Mouse (Mus musculus) neural tube, embryonic 12.5 days (tissue): ENCODE results near the gene 4931414P19Rik. TPM values are rescaled to one million over a fixed set of nuclear protein-coding genes. Genes with fewer than 3 reads are reported as not detected.

ENCODE experiments used
- ATAC-seq: fragments of 200-750 bp; cut with Nextera tagmentation; 2 replicates; pipeline ENCODE4 v1.8.0; 2017; ENCODE audit warnings: low read depth, mild to moderate bottlenecking, moderate TSS enrichment, moderate library complexity; ENCODE audit not compliant: low FRiP score
- H3K27ac ChIP-seq: fragments of 300-500 bp; sonication (generic); 2 replicates; pipeline ENCODE4 v1.5.1; 2016
- H3K27me3 ChIP-seq: fragments of 300-500 bp; sonication (generic); replicated peaks from 2 replicates; pipeline ENCODE4 v1.6.1; 2016; ENCODE audit warnings: mild to moderate bottlenecking
- H3K36me3 ChIP-seq: fragments of 300-500 bp; sonication (generic); 2 replicates; pipeline ENCODE4 v1.6.1; 2016; ENCODE audit warnings: mild to moderate bottlenecking
- H3K4me1 ChIP-seq: fragments of 300-500 bp; sonication (generic); 2 replicates; pipeline ENCODE4 v1.6.1; 2016
- H3K4me2 ChIP-seq: fragments of 300-500 bp; sonication (generic); replicated peaks from 2 replicates; pipeline ENCODE4 v1.6.1; 2016; ENCODE audit warnings: mild to moderate bottlenecking
- H3K4me3 ChIP-seq: fragments of 300-500 bp; sonication (generic); 2 replicates; pipeline ENCODE4 v1.5.1; 2016
- H3K9ac ChIP-seq: fragments of 300-500 bp; sonication (generic); 2 replicates; pipeline ENCODE4 v1.6.1; 2016; ENCODE audit warnings: mild to moderate bottlenecking
- H3K9me3 ChIP-seq: fragments of 300-500 bp; sonication (generic); 2 replicates; pipeline ENCODE4 v1.6.1; 2016; ENCODE audit warnings: mild to moderate bottlenecking
- WGBS: fragments of 180-500 bp; shearing (Covaris S2); methylation state at CpG from one replicate; pipeline ENCODE4 v1.1.7; 2016; 5-methylcytosine and 5-hydroxymethylcytosine counted together
- microRNA counts: library from miRNA; unstranded; fragments of <30 nt; microRNA quantifications from one replicate; lab custom pipeline; 2017
- microRNA-seq: library from miRNA; unstranded; fragments of <30 nt; microRNA quantifications from one replicate; pipeline ENCODE4, GENCODE M21; 2017
- polyA plus RNA-seq: library from polyadenylated mRNA; unstranded; fragments of >200 nt; fragmentation: Nextera tagmentation; extraction: Ambion mirVana; gene quantifications from 2 replicates; pipeline ENCODE4 v1.2.1, GENCODE M21; 2016

4931414P19Rik gene
- polyA plus RNA-seq, 1 experiment from 2014 or later, result 8.6 TPM

GRCm38 (mm10) chr14:54560527-54561242 lies 45.1 kb downstream of the 4931414P19Rik start:
- H3K27ac ChIP-seq, result no peak overlapping the region
- 89% methylated on average over 14 of the region's 14 CpGs for WGBS

GRCm38 (mm10) chr14:54557330-54557729 lies 48.5 kb downstream of the 4931414P19Rik start:
- Histone ChIP-seq H3K4me2 (no peak overlapping the region), H3K4me1 (peaks cover 8% of the 10 kb centered on the region; the same call in 1 of the 2 replicates), H3K27ac (no peak overlapping the region), H3K9ac (no peak overlapping the region), H3K36me3 (no peaks in the 10 kb centered on the region), H3K27me3 (no peaks in the 10 kb centered on the region), H3K9me3 (no peaks in the 10 kb centered on the region), H3K4me3 (no peak overlapping the region)
- no peak for ATAC-seq
- WGBS, result 87% methylated on average over 8 of the region's 8 CpGs

More at GRCm38 (mm10) chr14:54560527-54561242, 45.1 kb downstream of the 4931414P19Rik start:
- Histone ChIP-seq H3K4me1 (no peaks in the 10 kb centered on the region), H3K9me3 (no peaks in the 10 kb centered on the region), H3K9ac (no peak overlapping the region), H3K4me3 (no peak overlapping the region), H3K27me3 (no peaks in the 10 kb centered on the region), H3K4me2 (no peak overlapping the region), H3K36me3 (no peaks in the 10 kb centered on the region)
- no peak for ATAC-seq

- H3K27ac ChIP-seq, result peak within 1 kb of the TSS; percentile 18; the same call in 1 of the 2 replicates
- peaks cover 12% of the 10 kb centered on the region for H3K36me3 ChIP-seq
- peak within 1 kb of the TSS; percentile 60 for H3K9ac ChIP-seq
- under 1% methylated on average over 76 of the region's 76 CpGs for WGBS
- peak; percentile 94 for ATAC-seq
- peaks cover 8% of the 10 kb centered on the region; the same call in 1 of the 2 replicates for H3K4me1 ChIP-seq
- H3K27me3 ChIP-seq, result no peaks in the 10 kb centered on the region
- H3K4me2 ChIP-seq, result peak within 1 kb of the TSS; percentile 83
- H3K4me3 ChIP-seq, result peak within 1 kb of the TSS; percentile 42
- H3K9me3 ChIP-seq, result no peaks in the 10 kb centered on the region
These were observed 51.6 kb downstream of the 4931414P19Rik start, which contains the start of gene Haus4 for GRCm38 (mm10) chr14:54553975-54554769. Haus4 (minus strand) TSS chr14:54554616.

DNA sequence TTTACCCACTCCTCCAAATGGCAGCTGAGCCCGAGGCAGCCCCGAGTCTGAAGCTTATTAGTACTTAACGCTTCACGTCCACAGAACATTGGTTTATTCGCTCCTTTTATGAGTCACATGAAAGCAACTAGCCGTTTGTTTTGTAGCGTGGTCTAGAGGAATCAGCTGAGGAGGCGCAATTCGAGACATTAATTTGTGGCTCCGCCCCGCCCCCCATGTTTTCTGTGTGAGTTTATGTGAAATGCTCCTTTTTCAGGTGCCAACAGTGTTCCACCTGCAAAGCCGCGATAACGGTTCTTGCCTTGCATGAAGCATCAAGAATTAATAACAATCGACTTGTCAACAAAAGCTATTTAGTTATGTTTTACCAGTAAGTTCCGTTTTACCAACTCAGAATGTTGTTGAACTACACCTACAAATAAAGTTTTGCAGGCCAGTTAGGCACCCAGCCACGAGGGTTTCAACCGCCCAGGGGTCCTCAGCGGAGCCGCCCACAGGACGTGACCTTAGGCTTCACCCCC lies 52.3 kb downstream of the 4931414P19Rik start:
- H3K4me1 ChIP-seq, result peaks cover 8% of the 10 kb centered on the region; the same call in 1 of the 2 replicates
- no peaks in the 10 kb centered on the region for H3K9me3 ChIP-seq
- peak overlapping the region; percentile 60 for H3K9ac ChIP-seq
- H3K27ac ChIP-seq, result peak overlapping the region; percentile 18; the same call in 1 of the 2 replicates
- WGBS, result 2% methylated on average over 21 of the region's 21 CpGs
- H3K4me3 ChIP-seq, result peak overlapping the region; percentile 42
- H3K27me3 ChIP-seq, result no peaks in the 10 kb centered on the region
- peaks cover 15% of the 10 kb centered on the region for H3K36me3 ChIP-seq
- peak overlapping the region; percentile 83 for H3K4me2 ChIP-seq
- peak; percentile 7; the same call in 1 of the 2 replicates for ATAC-seq

DNA sequence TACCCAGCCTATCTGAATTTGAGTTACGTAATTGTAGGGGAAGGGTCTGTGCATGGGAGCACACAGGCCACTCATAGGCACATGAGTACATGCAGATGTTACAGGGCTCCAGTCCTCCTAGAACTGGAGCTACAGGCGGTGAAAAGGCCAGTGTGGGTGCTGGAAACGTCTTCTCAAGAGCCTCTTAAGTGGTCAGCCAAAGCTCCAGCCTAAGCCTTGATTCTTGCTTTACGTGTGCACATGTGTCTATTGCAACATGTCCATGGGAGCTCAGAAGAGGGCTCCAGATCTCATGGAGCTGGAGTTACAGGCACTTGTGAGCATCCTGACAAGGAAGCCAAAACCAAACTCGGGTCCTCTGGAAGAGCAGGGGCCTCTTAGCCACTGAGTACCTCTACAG lies 61.1 kb downstream of the 4931414P19Rik start:
- peaks cover 55% of the 10 kb centered on the region for H3K36me3 ChIP-seq
- peaks cover 5% of the 10 kb centered on the region; the same call in 1 of the 2 replicates for H3K4me1 ChIP-seq
- no peak overlapping the region for H3K9ac ChIP-seq
- H3K27ac ChIP-seq, result no peak overlapping the region
- no peaks in the 10 kb centered on the region for H3K9me3 ChIP-seq
- H3K4me2 ChIP-seq, result no peak overlapping the region
- no peak overlapping the region for H3K4me3 ChIP-seq
- H3K27me3 ChIP-seq, result no peaks in the 10 kb centered on the region
- no peak for ATAC-seq
- 91% methylated on average over 5 of the region's 5 CpGs for WGBS

DNA sequence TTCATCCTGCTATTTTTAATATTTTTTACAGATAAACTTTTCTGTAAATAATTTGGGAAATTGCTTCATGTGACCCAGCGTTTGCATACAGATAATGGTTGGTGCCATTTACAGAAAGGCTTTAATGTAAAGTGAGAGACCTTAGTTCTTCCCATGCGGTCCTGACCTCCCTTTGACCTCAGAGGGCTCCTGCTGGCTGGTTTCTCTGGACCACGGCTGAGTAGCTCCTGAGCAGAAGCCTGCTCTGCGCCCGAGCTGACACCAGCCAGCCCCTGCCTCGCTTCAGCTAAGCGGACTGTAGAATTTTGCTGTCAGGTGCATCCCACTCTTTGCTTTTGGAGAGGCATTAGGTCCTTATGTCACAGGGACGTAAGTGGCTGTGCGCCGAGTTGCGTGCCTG lies 65.0 kb downstream of the 4931414P19Rik start:
- 53% methylated on average over 11 of the region's 11 CpGs for WGBS

GRCm38 (mm10) chr14:54538580-54538979 lies 67.2 kb downstream of the 4931414P19Rik start:
- no peak overlapping the region for H3K27ac ChIP-seq
- H3K9ac ChIP-seq, result no peak overlapping the region
- H3K9me3 ChIP-seq, result no peaks in the 10 kb centered on the region
- H3K36me3 ChIP-seq, result peaks cover 8% of the 10 kb centered on the region; the same call in 1 of the 2 replicates
- no peak overlapping the region for H3K4me2 ChIP-seq
- no peak overlapping the region for H3K4me3 ChIP-seq
- WGBS, result 89% methylated on average over 2 of the region's 2 CpGs
- no peak for ATAC-seq
- H3K27me3 ChIP-seq, result no peaks in the 10 kb centered on the region
- peaks cover 5% of the 10 kb centered on the region; the same call in 1 of the 2 replicates for H3K4me1 ChIP-seq

More for the DNA sequence above, 65.0 kb downstream of the 4931414P19Rik start:
- H3K9me3 ChIP-seq, result no peaks in the 10 kb centered on the region
- ATAC-seq, result no peak
- H3K9ac ChIP-seq, result no peak overlapping the region
- H3K4me3 ChIP-seq, result no peak overlapping the region
- H3K4me2 ChIP-seq, result no peak overlapping the region
- H3K27me3 ChIP-seq, result no peaks in the 10 kb centered on the region
- peaks cover 27% of the 10 kb centered on the region for H3K36me3 ChIP-seq
- no peak overlapping the region for H3K27ac ChIP-seq
- peaks cover 5% of the 10 kb centered on the region; the same call in 1 of the 2 replicates for H3K4me1 ChIP-seq

MicroRNAs encoded within 50 kb of the gene (microRNA counts, 519-probe panel; counts per million panel counts)
- 342 counts per million, percentile 67 among the panel's probes with 10 or more counts for microRNA mmu-miR-686 (lab: Ali Mortazavi, UCI)

Small RNA genes within 50 kb of the gene (microRNA-seq; reads per million reads assigned to microRNA genes)
- gene Mir686, result not detected
- gene Mir6948, result not detected

Other genes starting within 250 kb of the 4931414P19Rik start
- 45.9 and 50.2 TPM in 2 replicates for gene Oxa1l, start 245.2 kb downstream of the 4931414P19Rik start, polyA plus RNA-seq
- gene Slc7a7, start 188.2 kb downstream of the 4931414P19Rik start, polyA plus RNA-seq, result 5.6 and 5.7 TPM in 2 replicates
- 250 and 276 TPM in 2 replicates for gene Mrpl52, start 179.1 kb downstream of the 4931414P19Rik start, polyA plus RNA-seq
- gene Mmp14, start 174.4 kb downstream of the 4931414P19Rik start, polyA plus RNA-seq, result 79.5 and 81.0 TPM in 2 replicates
- 34.9 and 37.5 TPM in 2 replicates for gene Lrp10, start 141.9 kb downstream of the 4931414P19Rik start, polyA plus RNA-seq
- 40.0 and 41.4 TPM in 2 replicates for gene Rem2, start 129.9 kb downstream of the 4931414P19Rik start, polyA plus RNA-seq
- gene Prmt5, start 88.5 kb downstream of the 4931414P19Rik start, polyA plus RNA-seq, result 102 and 105 TPM in 2 replicates
- 32.1 and 37.9 TPM in 2 replicates for gene Haus4, start 51.4 kb downstream of the 4931414P19Rik start, polyA plus RNA-seq
- 32.9 and 36.6 TPM in 2 replicates for gene Ajuba, start 28.4 kb downstream of the 4931414P19Rik start, polyA plus RNA-seq
- 404 and 429 TPM in 2 replicates for gene Psmb5, start 12.0 kb upstream of the 4931414P19Rik start, polyA plus RNA-seq
- not detected in 2 replicates for gene Psmb11, start 15.4 kb upstream of the 4931414P19Rik start, polyA plus RNA-seq
- gene Gm17606, start 35.0 kb upstream of the 4931414P19Rik start, polyA plus RNA-seq, result not detected in 2 replicates
- gene Cdh24, start 35.4 kb upstream of the 4931414P19Rik start, polyA plus RNA-seq, result 9.5 and 10.0 TPM in 2 replicates
- gene 1700123O20Rik, start 80.2 kb upstream of the 4931414P19Rik start, polyA plus RNA-seq, result 92.0 and 93.3 TPM in 2 replicates
- gene Acin1, start 80.9 kb upstream of the 4931414P19Rik start, polyA plus RNA-seq, result 140 and 167 TPM in 2 replicates
- gene Gm29776, start 92.8 kb upstream of the 4931414P19Rik start, polyA plus RNA-seq, result 0.10 and 0.17 TPM in 2 replicates
- gene Cebpe, start 106.2 kb upstream of the 4931414P19Rik start, polyA plus RNA-seq, result 0.15 TPM in 1 of 2 replicates, not detected in the other
- gene Slc7a8, start 176.0 kb upstream of the 4931414P19Rik start, polyA plus RNA-seq, result 3.1 and 3.7 TPM in 2 replicates
- gene Rnf212b, start 208.1 kb upstream of the 4931414P19Rik start, polyA plus RNA-seq, result not detected in 2 replicates